17 mouse cellular contexts compared by ENCODE assay signal in genomic region chr9:99869936-99870779, GRCm38 (mm10). TPM values are rescaled to one million over a fixed set of nuclear protein-coding genes. Genes with fewer than 3 reads are reported as not detected.
A peak's percentile ranks its signal among the peaks of the same experiment; 100 is the strongest.
DNase-seq lines count a peak whose midpoint lies in the region; ATAC-seq lines count a peak whose summit lies in the region.
"Had no signal": no experiment of that assay in that cellular context is flagged by ENCODE, and none has a peak within 500 bp of the region (broad histone marks: within the 10 kb centered on the region; RNA-seq: fewer than 3 reads in every experiment).

No protein-coding gene starts in this region.

- H3K36me3 ChIP-seq in forebrain, embryonic 14.5 days (ENCODE audit: control insufficient read depth, insufficient read depth, low read length) = no peaks in the 10 kb centered on the region
- H3K36me3 ChIP-seq in midbrain, embryonic 10.5 days = no peaks in the 10 kb centered on the region

- H3K27me3 ChIP-seq in forebrain, embryonic 14.5 days (replicated peaks; ENCODE audit: control insufficient read depth, insufficient read depth, low read length) = peaks cover 91% of the 10 kb centered on the region
- peaks cover 100% of the 10 kb centered on the region for H3K27me3 ChIP-seq in midbrain, embryonic 10.5 days (ENCODE audit: low read depth, poor library complexity, severe bottlenecking)

- under 1% methylated on average over 34 of the region's 34 CpGs for WGBS in forebrain, embryonic 14.5 days
- under 1% methylated on average over 34 of the region's 34 CpGs for WGBS in midbrain, embryonic 10.5 days

- H3K9ac ChIP-seq in forebrain, embryonic 14.5 days (ENCODE audit: low read length) = no peak overlapping the region

- H3K27ac ChIP-seq in forebrain, embryonic 14.5 days (ENCODE audit: low read depth, low read length) = no peak overlapping the region
- H3K27ac ChIP-seq in midbrain, embryonic 10.5 days (replicated peaks) = no peak overlapping the region

- no peak for ATAC-seq in forebrain, embryonic 14.5 days
- no peak for ATAC-seq in erythroid progenitor cell, adult 5-6 weeks (replicated peaks; ENCODE audit: low FRiP score, poor library complexity, severe bottlenecking)

- H3K4me2 ChIP-seq in forebrain, embryonic 14.5 days (ENCODE audit: low read length) = no peak overlapping the region

- no peak overlapping the region for H3K4me3 ChIP-seq in forebrain, embryonic 14.5 days (ENCODE audit: low read depth, low read length)
- peak overlapping the region; percentile 45 for H3K4me3 ChIP-seq in midbrain, embryonic 10.5 days

- H3K4me1 ChIP-seq in forebrain, embryonic 14.5 days (ENCODE audit: control insufficient read depth, insufficient read depth, low read length) = peaks cover 8% of the 10 kb centered on the region
- H3K4me1 ChIP-seq in midbrain, embryonic 10.5 days = peaks cover 60% of the 10 kb centered on the region

- H3K9me3 ChIP-seq in forebrain, embryonic 14.5 days (replicated peaks; ENCODE audit: control insufficient read depth, low read length) = no peaks in the 10 kb centered on the region
- H3K9me3 ChIP-seq in midbrain, embryonic 10.5 days (replicated peaks) = no peaks in the 10 kb centered on the region

- peak; percentile 5 to 24 for DNase-seq in cerebellum, postnatal 14 days
- no peak for DNase-seq in cerebellum, adult 11-12 months
- peak; percentile 55 for DNase-seq in ES-CJ7 (ENCODE audit: low read depth, low spot score)
- DNase-seq in forebrain, embryonic 14.5 days (ENCODE audit: low spot score) = peak; percentile 25
- DNase-seq in midbrain, embryonic 10.5 days (ENCODE audit: low spot score) = peak; percentile 54
- no peak for DNase-seq in ovary, postnatal 36 days (ENCODE audit: low spot score)
- DNase-seq in spleen, adult 18-20 months = no peak
- DNase-seq: adrenal gland, adult 2 months; gastrocnemius, postnatal 14 days; heart, postnatal 10 days; kidney, postnatal 36 days; lung, postnatal 10 days had no signal

RNA-seq across cellular contexts. Expression of gene Sox14, which starts 5.8 kb away (rescaled TPM):
- polyA plus RNA-seq in forebrain, embryonic 14.5 days (2014; fragmentation: Nextera tagmentation; extraction: Ambion mirVana) = 2.8 and 3.6 TPM in 2 replicates
- polyA plus RNA-seq in midbrain, embryonic 10.5 days (2016; fragmentation: Nextera tagmentation; extraction: Ambion mirVana) = 1.3 and 10.0 TPM in 2 replicates
- total RNA-seq in erythroid progenitor cell, adult 5-6 weeks (2015; ENCODE audit: low replicate concordance) = not detected in 2 replicates
- not detected in 2 replicates for total RNA-seq in erythroid progenitor cell, adult 5-6 weeks (2017; ENCODE audit: low replicate concordance)
- total RNA-seq: adrenal gland, adult 2 months; gastrocnemius, postnatal 14 days; heart, postnatal 10 days; left cerebral cortex, postnatal 36 days; MEL had no signal
- polyA plus RNA-seq: adrenal gland, adult 2 months; small intestine, adult 2 months; thymus, postnatal 0 days had no signal

Comparison
In these comparisons a context has a peak if more than half of its experiments do, and no peak if none do; other contexts are left out.
1. DNase-seq: peak in cerebellum, postnatal 14 days (2 of 2), ES-CJ7 (single experiment), forebrain, embryonic 14.5 days (single experiment) and midbrain, embryonic 10.5 days (single experiment); none in cerebellum, adult 11-12 months (single experiment), ovary, postnatal 36 days (single experiment) and spleen, adult 18-20 months (0 of 2).